Mouse (Mus musculus) thymus, postnatal 36 days (tissue): ENCODE measurements around the gene Prkcq.
A peak's percentile ranks its signal among the peaks of the same experiment; 100 is the strongest.

Experiments
- DNase-seq, 2 experiments: peaks; one replicate each; pipeline ENCODE4 v3.0.0; 2022; ENCODE audit warnings: mixed read lengths in 2 of 2

Prkcq gene

DNA sequence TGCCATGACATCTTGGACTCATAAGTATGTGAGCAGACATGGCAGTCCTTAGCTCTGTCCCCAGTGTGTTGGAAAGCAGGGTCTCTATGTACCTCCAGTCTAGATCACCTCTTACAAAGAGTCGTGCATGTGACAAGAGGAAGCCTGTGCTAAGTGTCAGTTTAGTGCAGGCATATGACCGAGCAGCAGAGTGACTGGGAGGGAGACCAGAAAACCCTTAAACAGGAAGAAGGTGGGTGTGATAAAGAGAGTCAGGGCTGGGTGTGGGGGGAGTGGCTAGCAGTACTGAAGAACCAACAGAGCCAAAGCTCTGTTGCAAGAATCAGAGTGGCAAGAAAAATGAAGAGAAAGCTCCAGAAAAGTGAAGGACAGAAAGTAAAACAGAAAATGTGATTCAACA, 15.3 kb downstream of the Prkcq start:
- DNase-seq: peak; percentile 65 to 79

GRCm38 (mm10) chr2:11188279-11188678, 16.4 kb downstream of the Prkcq start:
- no peak for DNase-seq

GRCm38 (mm10) chr2:11189150-11189767, 17.4 kb downstream of the Prkcq start:
- no peak for DNase-seq

DNA sequence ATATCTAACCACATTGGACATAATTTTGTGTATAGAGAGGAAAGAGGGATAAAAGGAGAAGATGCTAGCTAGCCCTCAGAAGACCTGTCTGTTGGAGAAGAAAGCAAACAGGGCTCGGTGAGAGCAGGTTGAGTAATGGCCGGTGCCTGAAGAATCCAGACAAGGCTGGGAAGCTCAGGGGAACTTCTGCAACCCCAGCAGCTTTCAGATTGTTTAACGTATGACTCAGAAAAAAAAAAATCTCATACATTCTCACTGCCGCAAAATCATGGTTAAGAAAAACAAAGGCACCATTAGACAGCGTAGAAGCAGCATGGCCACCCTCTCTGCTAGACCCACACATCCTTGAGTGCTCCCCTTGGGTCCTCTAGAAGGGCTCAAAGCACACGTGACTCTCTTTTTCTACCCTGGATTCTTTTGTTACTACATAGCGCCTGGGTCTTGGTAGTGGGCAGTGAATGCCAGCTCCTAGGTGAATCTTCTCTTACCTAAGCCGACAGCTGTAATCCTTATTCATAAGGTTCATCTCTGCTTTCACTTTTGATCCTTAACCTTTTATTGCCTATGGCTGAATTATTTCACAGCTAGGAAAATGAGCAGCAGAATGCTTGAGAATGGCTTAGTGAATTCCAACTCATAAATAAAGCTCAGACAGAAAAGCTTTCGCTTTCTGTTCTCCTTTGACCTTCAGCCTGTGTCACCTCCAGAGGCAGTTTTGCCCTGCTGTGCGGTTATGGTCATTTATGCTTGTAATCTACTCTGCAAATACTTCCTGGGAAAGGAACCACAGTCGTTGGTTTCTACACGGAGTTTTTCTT, 20.6 kb downstream of the Prkcq start:
- no peak for DNase-seq

GRCm38 (mm10) chr2:11193099-11193618, 21.3 kb downstream of the Prkcq start:
- DNase-seq: peak; percentile 48 to 67

DNA sequence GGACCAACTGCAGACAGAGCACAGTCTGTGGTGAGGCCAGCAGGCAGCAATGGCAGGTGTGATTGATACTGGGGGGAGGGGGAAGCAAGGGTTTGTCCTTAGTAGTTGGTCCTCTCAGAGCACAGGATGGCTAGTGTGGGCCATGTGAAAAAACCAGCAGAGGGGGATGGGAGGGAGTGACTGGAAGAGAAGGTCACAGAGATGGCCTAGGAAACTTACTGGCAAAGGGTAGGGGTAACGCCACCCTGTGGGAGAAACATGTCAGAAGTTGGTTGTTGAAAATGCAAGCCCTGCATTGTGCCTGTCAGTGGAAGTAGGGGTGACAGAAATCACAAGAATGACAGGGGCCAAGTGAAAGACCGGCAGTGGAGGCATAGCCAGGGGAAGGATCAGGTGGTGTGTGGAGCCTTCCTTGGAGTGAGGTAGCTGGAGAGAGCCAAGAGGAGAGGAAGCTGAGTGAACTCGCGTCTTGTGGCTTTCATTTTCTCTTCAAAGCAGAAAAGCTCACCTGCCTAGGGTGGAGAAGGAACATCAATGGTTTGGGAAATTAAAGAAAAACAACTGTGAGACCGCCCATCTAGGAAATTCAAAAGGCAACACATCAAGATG, 22.9 kb downstream of the Prkcq start:
- DNase-seq: peak; percentile 52 to 54

DNA sequence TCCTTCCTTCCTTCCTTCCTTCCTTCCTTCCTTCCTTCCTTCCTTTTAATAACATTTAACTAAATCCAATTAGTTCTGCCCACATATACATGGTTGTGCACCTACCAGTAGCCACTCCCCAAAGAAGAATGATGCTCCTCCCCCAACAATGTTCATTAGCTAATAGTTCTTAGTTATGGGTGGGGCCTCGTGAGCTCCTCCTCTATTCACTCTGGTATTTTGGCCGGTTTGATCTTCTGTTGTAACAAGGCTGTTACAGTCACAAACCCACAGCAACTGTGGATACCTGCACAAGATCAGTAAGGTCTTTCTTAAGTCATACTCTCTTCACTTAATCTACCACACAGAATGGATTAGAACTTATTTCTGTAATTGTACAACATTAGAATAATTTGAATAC, 24.2 kb downstream of the Prkcq start:
- DNase-seq: no peak

GRCm38 (mm10) chr2:11196952-11197559, 25.1 kb downstream of the Prkcq start:
- DNase-seq: no peak

- DNase-seq: no peak
Observed at GRCm38 (mm10) chr2:11199624-11200023, 27.7 kb downstream of the Prkcq start.

DNA sequence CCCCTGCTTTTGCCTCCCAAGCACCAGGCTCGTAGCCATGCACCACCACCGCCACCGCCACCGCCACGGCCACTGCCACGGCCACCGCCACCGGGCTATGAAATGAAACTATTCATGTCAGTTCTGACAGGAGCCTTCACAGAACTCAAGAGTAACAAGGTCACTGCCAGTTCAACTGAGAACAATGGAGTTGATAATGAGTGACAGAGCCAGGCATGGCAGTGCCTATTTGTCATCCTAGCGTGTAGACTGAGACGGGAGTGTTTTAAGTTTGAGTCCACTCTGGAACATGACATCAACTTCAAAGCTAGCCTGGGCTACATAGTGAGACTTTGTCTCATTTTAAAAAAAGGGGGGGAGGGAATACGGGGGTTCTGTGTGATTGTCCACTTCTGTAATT, 30.9 kb downstream of the Prkcq start:
- peak in 1 of 2 experiments; percentile 42 for DNase-seq

DNA sequence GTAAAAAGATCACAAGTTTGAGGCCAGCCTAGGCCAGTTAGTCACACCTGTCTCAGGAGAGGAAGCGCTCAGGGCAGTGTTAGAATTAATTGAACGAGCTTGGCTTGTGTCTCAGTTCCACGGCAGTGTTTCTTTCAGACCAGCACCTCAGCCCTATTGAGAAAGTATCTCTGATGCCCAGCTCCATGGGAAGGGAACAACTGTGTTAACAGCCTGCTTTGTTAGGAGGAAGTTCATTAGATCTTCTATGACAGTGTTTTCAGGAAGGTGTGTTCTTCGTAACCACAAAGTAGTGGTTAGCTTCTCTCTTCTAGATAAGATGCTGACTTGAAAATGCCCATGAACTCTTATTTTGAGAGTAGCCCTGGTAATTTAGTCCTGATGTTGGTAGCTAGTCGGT, 31.4 kb downstream of the Prkcq start:
- no peak for DNase-seq

DNA sequence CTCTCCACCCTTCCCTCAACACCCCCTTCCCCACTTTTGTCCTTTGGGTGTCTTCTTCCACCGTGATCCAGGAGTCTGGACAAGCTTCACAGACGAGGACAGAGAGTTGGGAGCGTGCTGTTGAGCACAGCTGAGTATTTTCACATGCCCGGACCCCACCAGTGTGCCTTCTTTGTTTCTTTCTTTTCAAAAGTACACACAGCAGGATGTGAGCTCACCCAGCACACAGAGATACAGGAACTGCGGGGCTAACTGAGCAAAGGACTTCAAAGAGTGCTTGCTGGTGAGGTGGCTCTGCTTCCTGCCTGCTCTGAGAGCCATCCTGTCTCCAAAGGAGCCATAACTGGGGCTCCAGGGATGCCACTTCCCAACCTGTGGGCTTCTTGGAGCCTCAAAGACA, 32.3 kb downstream of the Prkcq start:
- DNase-seq: peak; percentile 61 to 81

GRCm38 (mm10) chr2:11204961-11205360, 33.1 kb downstream of the Prkcq start:
- DNase-seq: no peak

DNA sequence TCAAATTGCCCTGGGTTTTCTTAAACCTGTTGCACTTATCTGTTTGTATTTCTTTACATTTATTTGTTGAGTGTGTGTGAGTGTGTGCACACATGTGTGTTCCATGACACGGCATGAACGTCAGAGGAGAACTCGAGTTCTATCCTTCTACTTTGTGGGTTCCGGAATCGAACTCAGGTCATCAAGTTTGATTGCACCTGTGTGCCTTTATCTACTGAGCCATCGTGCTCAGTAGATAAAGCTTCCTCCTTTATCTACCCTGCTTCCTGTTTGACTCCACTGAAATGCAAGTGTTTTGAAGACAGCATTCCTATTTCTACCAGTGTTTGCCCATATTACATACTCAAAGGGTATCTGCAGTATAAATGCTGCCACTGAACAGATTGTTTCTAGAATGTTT, 33.8 kb downstream of the Prkcq start:
- no peak for DNase-seq

GRCm38 (mm10) chr2:11208263-11208662, 36.4 kb downstream of the Prkcq start:
- no peak for DNase-seq

DNA sequence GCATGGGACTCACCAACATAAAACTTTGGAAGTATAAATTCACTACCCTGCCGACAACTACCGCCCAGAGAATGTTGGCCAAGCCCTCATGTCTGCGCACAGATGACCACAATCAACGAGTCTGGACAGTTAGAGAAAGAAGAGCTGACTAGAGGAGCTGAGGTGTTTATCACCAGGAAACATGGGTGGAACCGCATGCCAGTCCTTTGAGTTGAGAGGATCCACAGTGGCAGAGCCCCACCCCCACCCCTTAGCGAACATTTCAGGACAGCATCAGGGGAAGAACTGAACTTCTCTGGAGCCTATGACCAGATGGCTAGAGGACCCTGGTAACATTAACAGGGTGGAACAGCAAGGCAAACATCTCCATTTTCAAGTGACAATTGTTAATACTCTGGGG, 37.4 kb downstream of the Prkcq start:
- no peak for DNase-seq

- no peak for DNase-seq
Observed at GRCm38 (mm10) chr2:11210241-11210916, 38.5 kb downstream of the Prkcq start.

GRCm38 (mm10) chr2:11211961-11212562, 40.2 kb downstream of the Prkcq start:
- DNase-seq: no peak

DNA sequence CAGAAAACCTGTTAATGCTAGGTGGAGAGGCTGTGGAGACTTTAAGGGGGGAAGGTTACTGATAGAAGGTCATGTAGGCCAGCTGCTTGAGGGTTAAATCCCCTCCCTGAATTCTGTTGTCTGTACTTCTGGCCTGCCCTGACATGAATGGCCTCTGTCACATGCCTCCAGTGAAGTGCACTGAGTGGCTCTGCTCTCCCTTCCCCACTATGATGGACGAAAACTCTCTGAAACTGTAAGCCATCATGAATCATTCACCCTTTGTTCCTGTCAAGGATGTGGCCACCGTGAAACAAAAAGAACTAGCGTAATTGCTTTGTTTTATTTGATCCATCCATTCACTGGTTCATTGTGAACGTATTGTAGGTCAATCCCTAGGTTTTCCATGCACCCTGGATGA, 44.5 kb downstream of the Prkcq start:
- no peak for DNase-seq

- DNase-seq: no peak
Observed at GRCm38 (mm10) chr2:11216847-11217246, 44.9 kb downstream of the Prkcq start.

- no peak for DNase-seq
Observed at GRCm38 (mm10) chr2:11218122-11218521, 46.2 kb downstream of the Prkcq start.

DNA sequence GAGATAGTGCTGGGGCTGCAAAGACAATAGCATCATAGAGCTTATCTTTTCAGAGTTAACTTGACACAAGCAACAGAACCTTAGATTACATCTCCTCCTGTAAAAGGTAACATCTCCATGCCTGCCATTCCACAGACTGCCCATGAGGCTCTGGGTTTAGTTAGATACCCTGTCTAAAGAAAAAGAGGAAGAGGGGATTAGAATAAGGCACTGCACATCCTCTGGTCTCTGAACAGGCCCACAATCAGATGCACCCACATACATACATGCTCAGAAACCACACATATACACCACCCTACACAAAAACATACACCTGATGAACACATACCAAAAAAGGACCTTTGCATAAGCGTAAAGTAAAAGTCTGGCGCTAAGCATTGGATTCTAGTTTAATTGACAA, 47.4 kb downstream of the Prkcq start:
- no peak for DNase-seq
